Mouse (Mus musculus) cortical plate, adult 2 months (tissue): ENCODE measurements around the gene Syt6. TPM values are rescaled to one million over a fixed set of nuclear protein-coding genes. Genes with fewer than 3 reads are reported as not detected.

Experiments
- H3K27ac ChIP-seq: fragments of 200-500 bp; 2 replicates; pipeline ENCODE4 v1.5.1; 2012; ENCODE audit warnings: low read length, control low read depth, inconsistent platforms; ENCODE audit not compliant: insufficient read depth
- H3K4me1 ChIP-seq: fragments of 200-500 bp; 2 replicates; pipeline ENCODE4 v1.6.1; 2011; ENCODE audit warnings: low read length; ENCODE audit not compliant: control insufficient read depth, insufficient read depth
- H3K4me3 ChIP-seq: fragments of 200-500 bp; 2 replicates; pipeline ENCODE4 v1.5.1; 2011; ENCODE audit warnings: mild to moderate bottlenecking, low read length, control low read depth; ENCODE audit not compliant: insufficient read depth
- CTCF ChIP-seq: fragments of 200-500 bp; IDR thresholded peaks from 2 replicates; pipeline ENCODE4 v1.5.1; 2011; ENCODE audit warnings: mild to moderate bottlenecking, control low read depth, low read length; ENCODE audit not compliant: insufficient read depth; ENCODE audit errors: extremely low read depth
- POLR2A ChIP-seq: fragments of 200-500 bp; IDR thresholded peaks from 2 replicates; pipeline ENCODE4 v1.6.1; 2011; ENCODE audit warnings: mild to moderate bottlenecking, low read length, control low read depth; ENCODE audit not compliant: insufficient read depth; ENCODE audit errors: extremely low read depth
- polyA plus RNA-seq: library from polyadenylated mRNA; depleted of rRNA; stranded (reverse); fragments of >200 nt; gene quantifications from 2 replicates; pipeline ENCODE4 v1.2.3, GENCODE M21; 2012

Syt6 gene
- polyA plus RNA-seq, 1 experiment: 15.1 TPM

DNA sequence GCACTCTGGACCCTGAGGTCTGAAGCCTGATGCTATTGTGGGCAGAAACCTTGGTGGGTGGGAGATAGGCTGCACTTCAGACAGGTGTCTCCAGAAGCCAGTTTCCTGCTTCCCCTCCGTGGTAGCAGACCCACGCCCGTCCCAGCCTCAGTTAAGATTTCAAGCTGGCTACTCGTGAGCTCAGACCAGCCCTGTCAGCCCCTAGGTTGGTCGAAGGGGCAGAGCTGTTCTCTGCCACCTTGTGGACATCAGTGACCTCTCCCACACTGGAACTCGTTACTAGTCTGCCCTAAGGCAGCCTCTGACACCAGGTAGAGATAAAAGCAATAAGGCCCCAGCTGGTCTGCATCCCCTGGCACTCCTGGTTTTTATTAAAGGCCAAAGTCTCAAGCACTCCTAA lies 42.0 kb downstream of the Syt6 start:
- TF ChIP-seq CTCF: no peak
- TF ChIP-seq POLR2A: no peak

DNA sequence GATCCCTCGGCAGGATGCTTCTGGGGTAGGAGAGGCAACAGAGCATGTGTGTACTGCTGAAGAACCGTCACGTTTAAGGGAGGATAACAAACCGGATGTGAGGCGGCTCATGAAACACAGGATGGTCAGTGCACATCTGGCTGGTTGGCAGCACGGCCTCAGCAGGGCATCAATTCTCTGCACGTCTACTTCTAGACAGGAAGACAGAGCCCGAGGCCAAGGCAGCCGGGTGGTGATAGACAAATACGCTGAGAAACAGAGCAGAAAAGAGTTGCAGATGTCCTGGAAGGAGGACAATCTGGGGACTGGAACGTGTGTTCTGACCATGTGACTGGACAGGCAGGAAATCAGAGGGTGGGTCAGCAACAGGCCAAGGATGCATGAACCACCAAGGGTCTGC lies 45.1 kb downstream of the Syt6 start:
- H3K4me3 ChIP-seq: no peak overlapping the region
- TF ChIP-seq CTCF (no peak), POLR2A (no peak)

More for the DNA sequence above, 42.0 kb downstream of the Syt6 start:
- Histone ChIP-seq H3K27ac (no peak overlapping the region), H3K4me3 (no peak overlapping the region), H3K4me1 (no peaks in the 10 kb centered on the region)

DNA sequence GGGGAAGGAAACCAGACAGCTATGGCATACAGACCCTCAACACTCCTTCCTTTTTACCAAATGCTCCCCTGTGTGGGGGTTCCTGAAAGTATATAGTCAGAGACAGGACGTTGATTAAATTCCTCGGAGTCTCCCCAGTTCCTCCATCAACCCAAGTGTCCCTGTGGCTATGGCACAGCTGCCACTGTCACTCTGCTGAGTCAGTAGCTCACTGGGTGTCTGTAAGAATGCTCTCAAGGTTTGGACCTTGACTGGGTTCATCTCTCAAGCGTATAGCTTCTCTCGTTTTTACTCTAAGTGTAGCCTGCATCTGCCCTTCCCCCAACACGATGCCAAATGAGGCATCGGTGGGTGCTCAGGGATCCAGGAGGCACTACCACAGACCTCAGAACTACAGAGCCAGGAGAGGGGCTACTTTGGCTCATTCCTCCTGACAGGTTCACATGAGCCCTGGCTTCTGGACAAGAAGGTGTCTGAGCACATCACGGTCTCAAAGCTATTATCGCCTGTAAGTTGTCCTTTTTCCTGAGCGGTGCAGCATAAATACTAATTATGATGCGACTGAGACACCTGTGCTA lies 49.0 kb downstream of the Syt6 start:
- no peaks in the 10 kb centered on the region; the same call in 1 of the 2 replicates for H3K4me1 ChIP-seq
- no peak overlapping the region for H3K27ac ChIP-seq
- TF ChIP-seq CTCF (no peak), POLR2A (no peak)

More for the DNA sequence above, 45.1 kb downstream of the Syt6 start:
- H3K4me1 ChIP-seq: no peaks in the 10 kb centered on the region; the same call in 1 of the 2 replicates
- H3K27ac ChIP-seq: no peak overlapping the region

DNA sequence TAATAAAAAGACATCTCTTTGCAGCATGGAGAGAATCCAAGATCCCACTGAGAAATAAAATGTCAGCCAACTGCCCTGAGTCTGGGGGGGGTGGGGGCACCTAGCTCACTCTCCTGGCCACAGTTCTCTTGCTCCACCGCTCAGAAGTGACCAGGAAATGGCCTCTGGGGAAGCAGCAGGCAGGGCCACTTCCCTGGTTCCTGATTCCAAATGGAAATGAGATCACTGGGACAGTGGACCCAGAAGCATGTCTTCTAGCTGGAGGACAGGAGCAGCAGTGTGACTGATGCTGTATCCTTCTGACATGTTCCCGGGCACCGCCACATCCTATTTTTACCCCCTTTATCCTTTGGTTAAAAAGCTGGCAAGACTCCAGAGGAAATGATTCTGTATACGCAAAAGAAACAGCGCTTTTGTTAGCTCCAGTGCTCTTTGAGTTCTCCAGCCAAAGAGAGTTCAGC lies 49.6 kb downstream of the Syt6 start:
- H3K4me3 ChIP-seq: no peak overlapping the region
- no peak for TF ChIP-seq POLR2A
- no peak for TF ChIP-seq CTCF
- no peaks in the 10 kb centered on the region; the same call in 1 of the 2 replicates for H3K4me1 ChIP-seq
- no peak overlapping the region for H3K27ac ChIP-seq

More for the DNA sequence above, 49.0 kb downstream of the Syt6 start:
- H3K4me3 ChIP-seq: no peak overlapping the region

DNA sequence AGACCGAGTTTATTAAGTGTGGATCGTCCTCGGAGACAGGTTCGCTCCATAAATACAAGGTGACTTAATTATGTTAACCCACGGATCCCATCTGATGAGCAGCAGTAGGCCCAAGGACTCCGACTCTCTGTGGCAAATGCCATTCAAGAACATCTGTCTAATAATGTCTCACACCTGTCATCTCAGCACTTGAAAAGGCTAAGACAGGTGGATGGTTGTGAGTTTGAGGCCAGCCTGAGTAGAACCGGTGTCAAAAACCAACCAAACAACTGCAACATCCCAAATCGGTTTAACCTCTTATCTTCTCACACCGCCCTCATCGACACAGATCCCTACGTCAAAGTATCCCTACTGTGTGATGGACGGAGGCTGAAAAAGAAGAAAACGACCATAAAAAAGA lies 50.1 kb downstream of the Syt6 start:
- Histone ChIP-seq H3K4me1 (no peaks in the 10 kb centered on the region; the same call in 1 of the 2 replicates), H3K4me3 (no peak overlapping the region), H3K27ac (no peak overlapping the region)
- TF ChIP-seq CTCF (no peak), POLR2A (no peak)

DNA sequence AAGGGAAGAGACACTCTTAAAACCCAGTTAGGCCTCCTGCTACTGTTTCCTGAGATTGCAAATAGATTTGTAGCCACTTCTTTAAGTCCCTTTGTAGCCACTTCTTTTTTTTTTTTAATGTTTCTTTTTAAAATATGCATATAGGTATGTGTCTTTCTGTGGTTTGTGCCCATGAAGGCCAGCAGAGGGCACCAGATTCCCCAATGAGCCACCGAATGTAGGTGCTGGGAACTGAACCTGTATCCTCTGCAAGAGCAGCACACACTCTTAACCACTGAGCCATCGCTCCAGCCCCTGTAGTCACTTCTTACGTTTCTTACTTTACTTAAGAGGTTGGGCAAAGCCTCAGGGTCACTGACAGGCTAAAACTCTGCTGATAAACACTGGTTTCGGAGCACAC lies 51.5 kb downstream of the Syt6 start:
- no peaks in the 10 kb centered on the region; the same call in 1 of the 2 replicates for H3K4me1 ChIP-seq

DNA sequence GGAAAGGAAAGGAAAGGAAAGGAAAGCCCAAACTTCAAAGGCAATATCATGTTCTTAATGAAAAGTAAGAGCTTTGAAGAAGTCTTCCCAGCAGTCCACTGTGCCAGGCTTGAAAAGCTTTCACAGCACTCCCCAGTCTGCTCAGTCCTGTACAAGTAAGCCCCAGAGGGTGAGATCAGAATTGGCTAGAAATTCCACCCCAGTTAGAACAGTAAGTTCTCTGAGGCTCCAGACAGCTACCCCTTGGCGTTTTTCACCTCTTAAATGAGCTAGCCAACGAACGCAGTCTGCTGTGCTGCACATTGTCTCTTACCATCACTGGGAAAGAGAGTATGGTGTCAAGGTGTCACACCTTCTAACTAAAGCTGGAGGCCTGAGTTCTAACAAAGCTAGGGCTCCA lies 52.6 kb downstream of the Syt6 start:
- no peak overlapping the region for H3K4me3 ChIP-seq
- no peak for TF ChIP-seq POLR2A
- no peak for TF ChIP-seq CTCF
- no peak overlapping the region for H3K27ac ChIP-seq
- no peaks in the 10 kb centered on the region; the same call in 1 of the 2 replicates for H3K4me1 ChIP-seq

More for the DNA sequence above, 51.5 kb downstream of the Syt6 start:
- TF ChIP-seq CTCF (no peak), POLR2A (no peak)
- Histone ChIP-seq H3K27ac (no peak overlapping the region), H3K4me3 (no peak overlapping the region)

DNA sequence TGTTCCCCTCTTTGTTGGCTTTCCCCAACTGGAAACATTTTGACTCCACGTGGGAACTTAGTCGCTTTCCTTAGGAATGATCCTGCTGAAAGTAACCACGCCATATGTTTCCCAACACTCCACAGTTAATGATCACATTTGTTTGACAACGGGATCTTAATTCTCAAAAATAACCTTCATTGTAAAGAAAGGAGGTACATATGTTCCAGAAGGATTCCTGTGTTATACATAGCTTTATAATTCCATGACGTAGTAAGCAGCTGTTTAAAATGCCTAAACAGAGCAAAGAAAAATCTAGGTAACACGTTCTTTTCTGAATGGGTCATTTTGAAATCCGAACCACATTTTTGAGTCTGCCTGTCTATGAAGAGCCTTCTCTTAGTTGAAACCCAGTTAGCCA lies 58.1 kb downstream of the Syt6 start:
- Histone ChIP-seq H3K4me1 (no peaks in the 10 kb centered on the region), H3K4me3 (no peak overlapping the region), H3K27ac (no peak overlapping the region)
- TF ChIP-seq POLR2A (no peak), CTCF (no peak)

DNA sequence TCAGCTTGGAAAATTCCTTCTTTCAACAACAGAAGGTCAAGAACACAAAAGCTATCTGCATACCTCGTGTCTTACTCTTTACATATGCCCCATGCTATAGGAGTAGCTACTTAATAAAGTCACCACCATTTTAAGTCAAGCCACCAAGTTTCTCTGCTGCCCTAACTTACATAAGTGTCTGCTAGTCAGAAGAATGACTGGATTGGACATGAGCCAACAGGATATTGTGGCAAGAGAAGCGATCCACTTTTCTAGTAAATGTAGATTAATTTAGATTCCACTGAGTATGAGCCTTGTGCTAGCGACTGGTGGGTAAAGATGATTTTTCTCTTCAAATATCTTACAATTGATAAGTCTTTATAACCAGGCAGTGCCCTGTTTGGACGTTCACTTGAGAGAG lies 58.8 kb downstream of the Syt6 start:
- H3K27ac ChIP-seq: no peak overlapping the region
- H3K4me3 ChIP-seq: no peak overlapping the region
- no peak for TF ChIP-seq CTCF
- TF ChIP-seq POLR2A: no peak
- no peaks in the 10 kb centered on the region for H3K4me1 ChIP-seq

DNA sequence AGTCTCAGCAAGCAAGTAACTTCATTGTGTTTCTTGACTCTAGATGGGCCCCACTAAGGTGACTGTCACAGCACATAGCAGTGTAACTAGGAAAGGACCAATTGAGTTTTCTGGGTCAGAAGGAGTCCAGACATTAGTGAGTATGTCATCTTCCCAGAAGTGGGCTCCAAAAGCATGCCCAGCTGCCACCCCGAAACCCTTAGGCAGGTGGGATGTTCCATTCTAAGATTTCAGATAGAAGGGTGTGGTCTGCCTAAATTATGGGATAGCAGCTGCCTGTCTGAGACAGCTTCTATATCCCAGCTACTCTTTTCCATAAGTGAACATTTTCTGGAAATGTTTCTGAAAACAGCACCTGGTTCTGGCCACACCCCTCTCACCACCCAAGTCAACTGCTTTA lies 59.2 kb downstream of the Syt6 start:
- Histone ChIP-seq H3K27ac (no peak overlapping the region), H3K4me1 (no peaks in the 10 kb centered on the region), H3K4me3 (no peak overlapping the region)
- TF ChIP-seq POLR2A: no peak
- no peak for TF ChIP-seq CTCF
